Mouse (Mus musculus) liver, embryonic 14.5 days (tissue): Measurements from ENCODE around the gene Srm. TPM values are rescaled to one million over a fixed set of nuclear protein-coding genes. Genes with fewer than 3 reads are reported as not detected.

Experiments
- ATAC-seq: fragments of 200-750 bp; cut with Nextera tagmentation; 2 replicates; pipeline ENCODE4 v1.8.0; 2017; ENCODE audit warnings: moderate number of reproducible peaks, mild to moderate bottlenecking, moderate library complexity; ENCODE audit not compliant: insufficient read depth
- DNase-seq, 3 experiments: peaks; one replicate each; pipeline ENCODE4 v3.0.0-alpha.2; 2012 to 2013; ENCODE audit warnings: low read depth in 3 of 3, low spot score in 3 of 3
- H3K27ac ChIP-seq: fragments of 300-500 bp; sonication (generic); 2 replicates; pipeline ENCODE4 v1.5.1; 2014; ENCODE audit warnings: moderate library complexity, mild to moderate bottlenecking, control low read depth, inconsistent platforms
- H3K27me3 ChIP-seq: fragments of 300-500 bp; sonication (generic); 2 replicates; pipeline ENCODE4 v1.6.1; 2014; ENCODE audit warnings: mild to moderate bottlenecking, low read length, moderate library complexity; ENCODE audit not compliant: control insufficient read depth, insufficient read depth
- H3K36me3 ChIP-seq: fragments of 300-500 bp; sonication (generic); replicated peaks from 2 replicates; pipeline ENCODE4 v1.6.1; 2014; ENCODE audit warnings: low read depth; ENCODE audit not compliant: control insufficient read depth, insufficient read depth
- H3K4me1 ChIP-seq, 2 experiments: fragments of 200-500 bp in 1 of 2; fragments of 300-500 bp in 1 of 2; sonication (generic) in 1 of 2; replicated peaks; 2 replicates each; pipeline ENCODE4 v1.6.1; 2012 to 2014; ENCODE audit warnings: antibody characterized with exemption in 1 of 2, inconsistent platforms in 1 of 2, low read length in 1 of 2; ENCODE audit not compliant: control insufficient read depth in 2 of 2, insufficient read depth in 2 of 2
- H3K4me2 ChIP-seq: fragments of 300-500 bp; sonication (generic); 2 replicates; pipeline ENCODE4 v1.6.1; 2014; ENCODE audit warnings: low read depth, mild to moderate bottlenecking, control low read depth, moderate library complexity
- H3K4me3 ChIP-seq, 2 experiments: fragments of 200-500 bp in 1 of 2; fragments of 300-500 bp in 1 of 2; sonication (generic) in 1 of 2; 2 replicates each; pipeline ENCODE4 v1.5.1; 2012 to 2014; ENCODE audit warnings: low read depth in 2 of 2, low read length in 2 of 2, mild to moderate bottlenecking in 2 of 2, control low read depth in 1 of 2, inconsistent platforms in 1 of 2, moderate library complexity in 1 of 2; ENCODE audit not compliant: insufficient read depth in 1 of 2
- H3K9ac ChIP-seq: fragments of 300-500 bp; sonication (generic); replicated peaks from 2 replicates; pipeline ENCODE4 v1.6.1; 2014; ENCODE audit warnings: mild to moderate bottlenecking, control low read depth, moderate library complexity
- H3K9me3 ChIP-seq: fragments of 300-500 bp; sonication (generic); 2 replicates; pipeline ENCODE4 v1.6.1; 2016; ENCODE audit warnings: low read length, mixed read lengths; ENCODE audit not compliant: control insufficient read depth
- CTCF ChIP-seq: IDR thresholded peaks from 2 replicates; pipeline ENCODE4 v1.5.1; 2016; ENCODE audit warnings: antibody characterized with exemption, low read depth, control low read depth
- EP300 ChIP-seq: IDR thresholded peaks from 2 replicates; pipeline ENCODE4 v1.6.1; 2016; ENCODE audit warnings: antibody characterized with exemption, low read depth
- WGBS: fragments of 180-500 bp; shearing (Covaris S2); extraction: QIAGEN DNeasy Blood & Tissue Kit; methylation state at CpG from one replicate; pipeline ENCODE4 v1.1.7; 2014; ENCODE audit not compliant: insufficient replicate concordance; 5-methylcytosine and 5-hydroxymethylcytosine counted together
- polyA plus RNA-seq, 2 experiments: library from polyadenylated mRNA; depleted of rRNA in 1 of 2; stranded (reverse) in 1 of 2; unstranded in 1 of 2; fragments of >200 nt; fragmentation: Nextera tagmentation in 1 of 2; extraction: Ambion mirVana in 1 of 2; gene quantifications; 2 replicates each; pipeline versions ENCODE4 v1.2.1 to v1.2.3; 2012 to 2014

Srm gene
- polyA plus RNA-seq, 2 experiments: 86.1 to 129 TPM

DNA sequence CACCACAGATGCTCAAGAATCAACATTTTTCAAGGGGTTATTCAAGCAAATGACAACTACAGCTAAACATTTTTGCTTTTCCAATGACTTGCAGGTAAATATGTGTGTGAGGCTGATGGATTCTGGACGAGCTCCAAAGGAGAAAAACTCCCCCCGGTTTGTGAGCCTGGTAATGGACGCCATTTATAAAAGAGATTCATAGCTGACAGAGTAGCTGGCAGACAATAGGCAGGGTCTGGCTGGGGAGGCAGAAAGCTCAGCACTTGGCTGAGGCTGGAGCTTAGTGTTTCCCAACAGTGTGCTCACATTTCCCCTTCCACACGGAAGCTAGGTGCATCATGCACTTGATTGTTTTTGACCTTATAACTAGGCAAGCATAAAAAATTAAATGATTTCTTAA is 21.3 kb downstream of the Srm start:
- H3K36me3 ChIP-seq: peaks cover 44% of the 10 kb centered on the region
- H3K4me1 ChIP-seq: no peaks in the 10 kb centered on the region
- 72% methylated on average over 4 of the region's 4 CpGs for WGBS
- H3K9me3 ChIP-seq: no peaks in the 10 kb centered on the region
- no peak overlapping the region for H3K4me2 ChIP-seq
- no peak overlapping the region for H3K27ac ChIP-seq
- TF ChIP-seq EP300 (no peak), CTCF (no peak)
- no peak overlapping the region for H3K9ac ChIP-seq
- no peak overlapping the region for H3K4me3 ChIP-seq
- ATAC-seq (no peak), DNase-seq (no peak)
- H3K27me3 ChIP-seq: no peaks in the 10 kb centered on the region

GRCm38 (mm10) chr4:148613738-148614137 is 22.4 kb downstream of the Srm start:
- no peak for ATAC-seq
- TF ChIP-seq CTCF (no peak), EP300 (no peak)
- Histone ChIP-seq H3K4me2 (no peak overlapping the region), H3K27me3 (no peaks in the 10 kb centered on the region), H3K4me1 (no peaks in the 10 kb centered on the region), H3K36me3 (peaks cover 52% of the 10 kb centered on the region), H3K9me3 (no peaks in the 10 kb centered on the region), H3K4me3 (no peak overlapping the region), H3K9ac (no peak overlapping the region), H3K27ac (no peak overlapping the region)
- 83% methylated on average over 9 of the region's 9 CpGs for WGBS
- no peak for DNase-seq

- no peaks in the 10 kb centered on the region for H3K27me3 ChIP-seq
- no peaks in the 10 kb centered on the region for H3K9me3 ChIP-seq
- H3K9ac ChIP-seq: no peak overlapping the region
- H3K27ac ChIP-seq: no peak overlapping the region
- peaks cover 95% of the 10 kb centered on the region for H3K36me3 ChIP-seq
- DNase-seq (no peak), ATAC-seq (no peak)
- TF ChIP-seq EP300: no peak
- TF ChIP-seq CTCF: no peak
- peaks cover 0 to 9% of the 10 kb centered on the region in 2 experiments; a peak in 2 of 4 replicates for H3K4me1 ChIP-seq
- WGBS: 52% methylated on average over 1 of the region's 1 CpGs
- H3K4me3 ChIP-seq: no peak overlapping the region
- H3K4me2 ChIP-seq: no peak overlapping the region
Measured at GRCm38 (mm10) chr4:148619805-148620204, 28.5 kb downstream of the Srm start.

DNA sequence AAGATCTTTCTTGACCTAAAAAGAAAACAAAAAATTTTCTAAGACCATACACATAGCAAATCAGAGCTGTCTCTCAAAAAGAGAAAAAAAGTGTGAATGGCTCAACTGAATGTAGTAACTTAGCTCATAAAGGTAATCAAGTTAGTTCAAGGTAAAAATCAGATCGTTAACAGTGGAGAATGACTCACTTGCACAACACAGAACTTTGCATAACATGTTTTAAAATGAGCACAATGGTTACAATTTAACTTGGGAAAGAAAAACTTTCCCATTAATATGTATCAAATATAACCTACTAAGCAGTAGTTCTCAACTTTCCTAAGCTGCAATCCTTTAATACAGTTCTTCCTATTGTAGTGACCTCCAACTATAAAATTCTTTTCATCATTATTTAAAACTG is 29.4 kb downstream of the Srm start:
- Histone ChIP-seq H3K4me3 (no peak overlapping the region), H3K36me3 (peaks cover 90% of the 10 kb centered on the region), H3K27ac (no peak overlapping the region), H3K9me3 (no peaks in the 10 kb centered on the region), H3K9ac (no peak overlapping the region), H3K27me3 (no peaks in the 10 kb centered on the region), H3K4me2 (no peak overlapping the region), H3K4me1 (peaks cover 0 to 13% of the 10 kb centered on the region in 2 experiments; a peak in 2 of 4 replicates)
- ATAC-seq: no peak
- WGBS: 84% methylated on average over 1 of the region's 1 CpGs
- no peak for DNase-seq
- no peak for TF ChIP-seq EP300
- TF ChIP-seq CTCF: no peak

- H3K9ac ChIP-seq: no peak overlapping the region
Measured at GRCm38 (mm10) chr4:148622485-148622884, 31.2 kb downstream of the Srm start.

More at GRCm38 (mm10) chr4:148622485-148622884, 31.2 kb downstream of the Srm start:
- no peaks in the 10 kb centered on the region for H3K27me3 ChIP-seq
- H3K4me1 ChIP-seq: peaks cover 5 to 17% of the 10 kb centered on the region in 2 experiments; a peak in 3 of 4 replicates
- H3K4me3 ChIP-seq: no peak overlapping the region
- 91% methylated on average over 4 of the region's 4 CpGs for WGBS
- DNase-seq (no peak), ATAC-seq (no peak)
- H3K36me3 ChIP-seq: peaks cover 73% of the 10 kb centered on the region
- H3K4me2 ChIP-seq: no peak overlapping the region
- H3K27ac ChIP-seq: no peak overlapping the region
- TF ChIP-seq CTCF (no peak), EP300 (no peak)
- no peaks in the 10 kb centered on the region for H3K9me3 ChIP-seq
